Mouse (Mus musculus): ENCODE results near the gene Ptpn6. TPM values are rescaled to one million over a fixed set of nuclear protein-coding genes. Genes with fewer than 3 reads are reported as not detected.

Ptpn6 gene
- polyA plus RNA-seq, 1 experiment from 2014 or later = 3.9 TPM

DNA sequence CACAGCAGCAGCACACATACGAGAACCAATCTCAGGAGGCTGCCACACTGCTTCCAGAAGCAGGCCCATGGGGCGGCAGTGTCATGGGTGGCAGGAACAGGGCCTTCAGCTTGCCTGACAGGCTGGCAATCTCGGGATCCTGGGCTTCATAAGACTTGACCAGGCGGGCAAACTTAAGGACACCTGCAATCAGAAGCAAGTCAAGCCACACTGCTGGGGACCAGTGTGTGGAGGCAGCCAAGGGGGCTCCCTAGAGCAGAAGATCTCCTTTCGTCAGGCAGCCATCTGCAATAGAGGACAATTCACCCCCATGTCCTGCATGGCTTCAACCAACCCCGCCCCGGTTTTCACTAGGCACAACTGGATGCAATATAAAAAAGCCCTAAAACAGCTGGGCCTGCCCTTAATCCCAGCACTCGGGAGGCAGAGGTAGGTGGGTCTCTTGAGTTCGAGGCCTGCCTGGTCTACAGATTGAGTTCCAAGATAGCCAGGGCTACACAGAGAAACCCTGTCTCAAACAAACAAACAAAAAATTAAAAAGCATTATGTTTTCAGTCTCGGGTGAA lies 800 bp upstream of the Ptpn6 start:
- Histone ChIP-seq H3K9me3 (no peaks in the 10 kb centered on the region), H3K4me3 (no peak overlapping the region; the same call in 1 of the 2 replicates), H3K4me1 (peaks cover 31% of the 10 kb centered on the region), H3K27me3 (replicated peaks) (no peaks in the 10 kb centered on the region), H3K27ac (peak overlapping the region; percentile 98; the same call in 1 of the 2 replicates), H3K4me2 (0 out of 2 replicates have a peak overlapping the region, but pooled peaks have one; percentile 63), H3K36me3 (replicated peaks) (peaks cover 18% of the 10 kb centered on the region), H3K9ac (no peak overlapping the region)
- WGBS = 81% methylated on average over 10 of the region's 10 CpGs
- ATAC-seq (replicated peaks) = no peak

DNA sequence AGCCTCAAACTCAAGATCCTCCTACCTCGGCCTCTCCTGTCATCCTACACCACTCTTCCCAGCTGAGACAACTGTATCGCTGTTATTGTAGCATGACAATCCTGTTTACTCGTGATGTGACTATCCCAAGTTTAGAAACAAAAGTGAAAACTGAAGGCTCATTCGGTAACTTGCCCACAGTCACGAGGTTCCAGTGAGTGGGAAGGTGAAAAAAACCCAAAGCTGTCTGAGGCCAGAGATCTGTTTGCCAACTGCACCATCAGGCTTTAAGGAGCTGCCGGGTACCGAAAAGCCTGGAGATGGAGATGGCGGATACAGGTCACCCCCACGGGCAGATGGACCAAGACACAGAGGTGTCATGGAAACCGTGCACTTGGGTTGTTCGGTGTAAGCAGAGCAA lies 1.5 kb downstream of the Ptpn6 start:
- no peaks in the 10 kb centered on the region for H3K27me3 ChIP-seq (replicated peaks)
- ATAC-seq (replicated peaks) = no peak
- no peak overlapping the region for H3K27ac ChIP-seq
- H3K9ac ChIP-seq = no peak overlapping the region
- H3K36me3 ChIP-seq (replicated peaks) = no peaks in the 10 kb centered on the region
- H3K4me2 ChIP-seq = no peak overlapping the region
- WGBS = 91% methylated on average over 11 of the region's 11 CpGs
- H3K9me3 ChIP-seq = no peaks in the 10 kb centered on the region
- H3K4me1 ChIP-seq = peaks cover 24% of the 10 kb centered on the region
- no peak overlapping the region for H3K4me3 ChIP-seq

DNA sequence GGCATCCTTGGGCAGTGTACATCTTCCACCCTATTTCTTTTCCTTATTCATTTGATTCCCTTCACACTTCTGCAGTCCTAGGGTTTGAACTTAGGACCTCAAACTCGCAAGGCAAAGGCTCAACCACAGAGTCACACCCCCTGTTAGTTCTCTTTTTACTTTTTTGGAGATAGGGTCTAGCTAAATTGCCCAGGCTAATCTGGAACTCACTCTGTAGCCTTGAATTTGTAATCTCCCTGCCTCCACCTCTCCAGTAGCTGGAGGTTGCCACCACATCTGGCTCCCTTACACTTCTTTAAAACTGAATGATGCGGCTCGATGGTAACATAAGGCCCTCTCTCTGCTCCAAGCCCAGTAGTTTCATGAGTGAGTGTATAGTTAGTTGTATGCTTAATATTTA lies 4.1 kb downstream of the Ptpn6 start:
- Histone ChIP-seq H3K27me3 (replicated peaks) (no peaks in the 10 kb centered on the region), H3K9ac (no peak overlapping the region), H3K27ac (no peak overlapping the region), H3K9me3 (no peaks in the 10 kb centered on the region), H3K4me3 (no peak overlapping the region), H3K36me3 (replicated peaks) (no peaks in the 10 kb centered on the region), H3K4me2 (no peak overlapping the region), H3K4me1 (peaks cover 10% of the 10 kb centered on the region)
- ATAC-seq (replicated peaks) = no peak
- WGBS = 92% methylated on average over 3 of the region's 3 CpGs

DNA sequence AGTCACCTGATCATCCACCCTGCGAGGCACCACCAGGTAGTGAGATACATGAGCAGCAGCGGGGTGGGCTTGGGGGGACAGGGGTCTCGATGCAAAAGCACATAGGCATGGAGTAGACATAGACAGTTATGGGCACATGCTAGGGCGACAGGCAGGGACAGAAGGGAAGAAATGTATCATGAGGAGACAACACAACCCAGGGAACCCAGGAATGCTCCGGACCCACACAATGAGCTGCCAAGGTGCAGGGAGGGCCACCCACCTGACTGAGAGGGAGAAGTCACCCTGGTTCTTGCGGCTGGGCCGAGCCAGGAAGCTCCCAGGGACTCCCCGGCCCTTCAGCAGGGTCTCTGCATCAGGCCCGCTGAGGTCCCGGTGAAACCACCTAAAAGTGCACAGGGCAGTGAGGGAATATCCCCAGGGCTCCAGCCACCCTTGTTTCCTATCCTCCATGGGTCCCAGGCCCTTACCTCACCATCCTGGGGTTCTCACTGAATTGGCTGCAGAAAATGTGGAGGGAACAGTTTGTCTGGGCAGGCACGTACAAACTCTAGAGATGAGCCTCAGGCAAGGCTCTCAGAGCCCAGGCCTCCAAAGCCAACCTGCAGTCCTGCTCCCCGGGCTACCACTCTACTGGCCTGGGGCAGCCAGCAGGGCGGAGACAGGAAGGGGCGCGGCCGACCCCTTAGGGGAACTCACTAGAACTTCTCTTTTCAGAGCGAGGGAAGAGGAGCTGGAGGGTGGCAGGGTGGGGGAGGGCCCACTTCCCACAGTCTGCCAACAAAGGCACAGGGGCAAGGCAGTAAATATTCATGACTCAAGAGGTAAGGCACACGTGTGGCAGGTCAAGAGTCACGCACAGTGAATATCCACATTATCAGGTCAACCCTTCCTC lies 5.8 kb downstream of the Ptpn6 start:
- ATAC-seq (replicated peaks) = no peak
- H3K4me1 ChIP-seq = no peaks in the 10 kb centered on the region
- 54% methylated on average over 19 of the region's 19 CpGs for WGBS
- H3K4me3 ChIP-seq = no peak overlapping the region
- H3K27me3 ChIP-seq (replicated peaks) = no peaks in the 10 kb centered on the region
- no peak overlapping the region for H3K4me2 ChIP-seq
- no peaks in the 10 kb centered on the region for H3K9me3 ChIP-seq
- no peak overlapping the region for H3K9ac ChIP-seq
- H3K36me3 ChIP-seq (replicated peaks) = no peaks in the 10 kb centered on the region
- H3K27ac ChIP-seq = no peak overlapping the region

DNA sequence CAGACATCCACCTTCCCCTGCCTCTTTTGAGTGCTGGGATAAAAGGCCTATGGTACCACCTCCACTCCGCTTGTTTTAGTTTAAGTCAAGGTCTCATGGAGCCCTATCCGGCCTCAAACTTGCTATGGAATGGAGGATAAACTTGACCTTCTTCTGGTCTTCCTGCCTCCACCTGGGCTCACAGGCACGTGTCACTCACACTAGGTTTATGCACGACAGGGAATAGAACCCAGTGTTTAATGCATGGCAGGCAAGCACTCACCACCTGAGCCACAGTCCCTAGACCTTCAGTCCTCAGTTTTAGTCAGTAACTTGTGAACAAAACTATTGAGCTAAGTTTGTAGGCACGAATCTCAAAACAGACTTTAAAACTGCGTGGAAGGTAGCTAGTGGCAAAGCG lies 7.5 kb downstream of the Ptpn6 start:
- no peak for ATAC-seq (replicated peaks)
- no peak overlapping the region for H3K4me2 ChIP-seq
- H3K4me3 ChIP-seq = no peak overlapping the region
- no peaks in the 10 kb centered on the region for H3K9me3 ChIP-seq
- no peak overlapping the region for H3K27ac ChIP-seq
- H3K9ac ChIP-seq = no peak overlapping the region
- WGBS = 92% methylated on average over 7 of the region's 7 CpGs
- no peaks in the 10 kb centered on the region for H3K36me3 ChIP-seq (replicated peaks)
- no peaks in the 10 kb centered on the region for H3K4me1 ChIP-seq
- H3K27me3 ChIP-seq (replicated peaks) = no peaks in the 10 kb centered on the region

DNA sequence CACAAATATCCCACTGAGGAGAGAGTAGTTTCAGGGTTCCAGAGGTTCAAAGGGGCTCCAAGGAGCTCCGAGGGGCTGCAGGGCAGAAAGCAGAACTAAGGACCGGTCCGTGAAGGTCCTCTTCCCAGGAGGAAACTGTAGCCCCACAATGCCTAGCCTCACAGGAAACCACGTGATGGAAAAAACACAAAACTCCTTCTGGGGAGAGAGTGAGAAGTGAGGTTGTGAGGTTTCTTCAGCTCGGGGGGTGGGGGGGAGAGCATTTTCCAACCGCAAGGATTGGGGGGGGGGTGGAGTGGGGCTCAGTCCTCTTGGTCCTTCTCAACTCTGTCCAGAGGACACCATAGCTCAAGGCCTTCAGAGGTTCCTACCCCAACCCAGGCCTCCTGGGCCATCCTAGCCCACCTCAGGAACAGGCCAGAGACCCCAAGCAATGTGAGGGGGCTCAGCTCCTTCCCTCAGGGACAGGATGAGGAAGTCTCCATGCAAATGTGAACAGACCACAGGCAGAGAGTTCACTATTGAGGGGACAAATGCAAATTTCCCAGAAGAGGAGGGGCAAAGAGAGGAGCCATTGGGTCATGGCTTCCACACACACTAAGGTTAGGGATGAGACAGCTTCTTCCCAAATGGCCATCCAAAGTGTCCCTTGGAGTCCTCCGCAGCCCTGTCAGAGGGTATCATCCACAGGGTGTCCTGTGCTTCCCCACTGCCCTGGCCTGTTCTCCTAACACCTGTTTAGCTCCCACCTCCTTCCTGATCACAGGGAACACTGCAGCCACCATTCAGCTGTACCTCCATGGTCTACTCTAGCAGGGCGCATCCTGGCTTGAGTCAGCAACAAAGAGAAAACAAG lies 8.4 kb downstream of the Ptpn6 start:
- Histone ChIP-seq H3K27me3 (replicated peaks) (no peaks in the 10 kb centered on the region), H3K4me3 (no peak overlapping the region), H3K4me1 (no peaks in the 10 kb centered on the region), H3K36me3 (replicated peaks) (no peaks in the 10 kb centered on the region), H3K27ac (no peak overlapping the region), H3K9me3 (no peaks in the 10 kb centered on the region), H3K9ac (no peak overlapping the region), H3K4me2 (no peak overlapping the region)
- no peak for ATAC-seq (replicated peaks)
- WGBS = 86% methylated on average over 8 of the region's 8 CpGs

DNA sequence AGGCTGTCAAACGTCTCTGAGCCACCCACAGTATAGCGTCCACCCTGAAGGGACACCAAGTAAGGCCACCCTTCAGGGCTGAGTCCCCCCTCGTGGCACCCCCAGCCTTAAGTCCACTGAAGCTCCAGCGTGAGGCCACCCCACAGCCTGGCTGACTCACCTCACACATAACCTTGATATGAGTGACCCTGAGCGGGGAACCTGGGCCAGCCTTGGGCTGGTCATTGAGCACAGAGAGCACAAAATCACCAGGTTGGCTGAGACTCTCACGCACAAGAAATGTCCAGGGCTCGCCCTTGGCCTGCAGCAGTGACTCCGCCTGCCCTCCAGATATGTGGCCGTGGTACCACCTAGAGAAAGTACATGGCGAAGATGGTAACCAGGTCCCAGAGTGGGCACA lies 9.9 kb downstream of the Ptpn6 start:
- H3K4me2 ChIP-seq = no peak overlapping the region
- H3K36me3 ChIP-seq (replicated peaks) = no peaks in the 10 kb centered on the region
- no peak for ATAC-seq (replicated peaks)
- H3K9me3 ChIP-seq = no peaks in the 10 kb centered on the region
- H3K4me3 ChIP-seq = no peak overlapping the region
- WGBS = 85% methylated on average over 10 of the region's 10 CpGs
- no peak overlapping the region for H3K27ac ChIP-seq
- no peaks in the 10 kb centered on the region for H3K27me3 ChIP-seq (replicated peaks)
- no peak overlapping the region for H3K9ac ChIP-seq
- H3K4me1 ChIP-seq = no peaks in the 10 kb centered on the region

DNA sequence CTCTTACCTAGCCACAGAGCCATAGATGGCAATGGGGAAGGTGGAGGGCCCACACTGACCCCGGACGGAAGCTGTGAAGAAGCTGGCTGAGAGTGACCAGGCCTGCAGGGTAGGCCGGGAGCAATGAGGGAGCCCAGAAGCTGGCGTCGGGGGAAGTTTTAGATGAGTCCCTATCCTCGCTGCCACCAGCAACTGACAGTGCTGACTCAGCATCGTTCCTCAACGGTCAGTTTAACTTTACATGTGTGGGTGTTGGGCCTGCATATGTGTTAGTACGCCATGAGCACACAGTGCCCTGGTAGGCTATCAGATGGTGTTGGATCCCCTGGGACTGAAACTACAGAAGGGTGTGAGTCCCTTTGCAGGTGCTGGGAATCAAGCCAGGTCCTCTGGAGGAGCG lies 14.0 kb downstream of the Ptpn6 start:
- Histone ChIP-seq H3K4me2 (no peak overlapping the region), H3K36me3 (replicated peaks) (no peaks in the 10 kb centered on the region), H3K4me1 (no peaks in the 10 kb centered on the region), H3K9ac (no peak overlapping the region), H3K4me3 (no peak overlapping the region), H3K27me3 (replicated peaks) (no peaks in the 10 kb centered on the region), H3K27ac (no peak overlapping the region), H3K9me3 (no peaks in the 10 kb centered on the region)
- WGBS = 93% methylated on average over 10 of the region's 10 CpGs
- ATAC-seq (replicated peaks) = no peak

DNA sequence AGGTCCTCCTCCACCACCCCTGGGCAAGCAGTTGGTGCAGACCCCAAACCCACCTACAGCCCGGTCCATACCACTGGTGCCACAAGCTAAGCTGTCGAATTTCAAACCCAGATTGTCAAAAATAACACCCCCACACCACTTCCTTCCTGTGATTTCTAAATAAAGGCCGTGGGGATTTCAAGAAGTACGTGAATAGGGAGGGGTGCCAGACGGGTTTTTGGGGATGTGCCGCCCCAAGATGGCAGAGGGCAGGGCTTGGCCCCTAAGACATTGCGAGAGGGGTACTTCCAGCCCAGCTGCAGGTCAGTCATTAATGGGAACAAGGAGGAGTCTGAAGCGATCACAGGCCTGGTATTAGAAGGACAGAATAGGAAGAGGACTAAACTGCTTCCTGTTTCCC lies 15.0 kb downstream of the Ptpn6 start:
- Histone ChIP-seq H3K4me1 (no peaks in the 10 kb centered on the region), H3K4me2 (no peak overlapping the region), H3K4me3 (no peak overlapping the region), H3K9me3 (no peaks in the 10 kb centered on the region), H3K9ac (no peak overlapping the region), H3K27me3 (replicated peaks) (no peaks in the 10 kb centered on the region), H3K36me3 (replicated peaks) (no peaks in the 10 kb centered on the region), H3K27ac (no peak overlapping the region)
- 85% methylated on average over 8 of the region's 8 CpGs for WGBS
- no peak for ATAC-seq (replicated peaks)

DNA sequence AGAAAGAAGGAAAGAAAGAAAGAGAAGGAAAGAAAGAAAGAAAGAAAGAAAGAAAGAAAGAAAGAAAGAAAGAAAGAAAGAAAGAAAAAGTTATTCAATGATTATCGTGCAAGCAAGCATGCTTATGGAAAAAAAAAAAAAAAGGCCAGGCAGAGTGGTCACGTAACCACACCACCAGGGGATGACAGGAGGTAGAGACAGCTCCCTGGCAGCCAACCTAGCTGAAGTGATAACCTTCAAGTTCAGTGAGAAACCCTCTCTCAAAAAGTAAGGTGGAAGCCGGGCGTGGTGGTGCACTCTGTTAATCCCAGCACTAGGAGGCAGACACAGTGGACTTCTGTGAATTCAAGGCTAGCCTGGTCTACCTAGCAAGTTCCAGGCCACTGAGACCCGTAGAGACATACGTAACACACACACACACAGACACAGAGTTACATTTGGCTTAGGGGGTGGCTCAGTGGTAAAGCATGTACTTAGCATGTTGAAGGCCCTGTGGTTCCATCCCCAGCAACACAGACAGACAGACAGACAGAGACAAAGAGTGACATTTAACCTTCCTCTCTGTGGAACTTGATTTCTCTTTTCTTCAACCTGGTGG lies 15.5 kb downstream of the Ptpn6 start:
- no peak overlapping the region for H3K4me3 ChIP-seq
- H3K4me2 ChIP-seq = no peak overlapping the region
- no peak overlapping the region for H3K9ac ChIP-seq
- no peaks in the 10 kb centered on the region for H3K9me3 ChIP-seq
- H3K27me3 ChIP-seq (replicated peaks) = no peaks in the 10 kb centered on the region
- H3K27ac ChIP-seq = no peak overlapping the region
- no peaks in the 10 kb centered on the region for H3K36me3 ChIP-seq (replicated peaks)
- ATAC-seq (replicated peaks) = no peak
- 86% methylated on average over 6 of the region's 6 CpGs for WGBS
- no peaks in the 10 kb centered on the region for H3K4me1 ChIP-seq

DNA sequence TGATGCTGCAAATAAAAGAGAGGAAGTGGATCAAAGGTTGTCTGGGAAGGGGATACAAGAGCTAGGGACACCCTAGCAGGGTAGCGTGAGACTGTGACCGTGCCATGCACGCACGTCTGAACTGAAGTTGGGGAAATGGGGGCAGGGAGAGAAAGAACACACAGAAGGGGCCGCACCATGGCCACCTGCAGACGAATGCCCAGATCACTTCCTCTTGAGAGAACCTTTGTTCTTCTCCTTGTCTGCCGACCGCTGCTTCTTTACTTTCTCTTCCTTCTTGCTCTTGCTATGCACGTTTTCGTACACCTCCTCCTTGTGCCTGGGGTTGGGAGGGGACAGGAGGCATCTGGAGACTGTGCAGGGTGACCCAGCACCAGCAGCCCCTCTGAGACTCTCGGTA lies 17.6 kb downstream of the Ptpn6 start:
- Histone ChIP-seq H3K27me3 (replicated peaks) (no peaks in the 10 kb centered on the region), H3K9me3 (no peaks in the 10 kb centered on the region), H3K4me2 (no peak overlapping the region), H3K4me3 (no peak overlapping the region), H3K9ac (no peak overlapping the region), H3K36me3 (replicated peaks) (peaks cover 14% of the 10 kb centered on the region), H3K27ac (no peak overlapping the region), H3K4me1 (no peaks in the 10 kb centered on the region)
- no peak for ATAC-seq (replicated peaks)
- 69% methylated on average over 11 of the region's 11 CpGs for WGBS

DNA sequence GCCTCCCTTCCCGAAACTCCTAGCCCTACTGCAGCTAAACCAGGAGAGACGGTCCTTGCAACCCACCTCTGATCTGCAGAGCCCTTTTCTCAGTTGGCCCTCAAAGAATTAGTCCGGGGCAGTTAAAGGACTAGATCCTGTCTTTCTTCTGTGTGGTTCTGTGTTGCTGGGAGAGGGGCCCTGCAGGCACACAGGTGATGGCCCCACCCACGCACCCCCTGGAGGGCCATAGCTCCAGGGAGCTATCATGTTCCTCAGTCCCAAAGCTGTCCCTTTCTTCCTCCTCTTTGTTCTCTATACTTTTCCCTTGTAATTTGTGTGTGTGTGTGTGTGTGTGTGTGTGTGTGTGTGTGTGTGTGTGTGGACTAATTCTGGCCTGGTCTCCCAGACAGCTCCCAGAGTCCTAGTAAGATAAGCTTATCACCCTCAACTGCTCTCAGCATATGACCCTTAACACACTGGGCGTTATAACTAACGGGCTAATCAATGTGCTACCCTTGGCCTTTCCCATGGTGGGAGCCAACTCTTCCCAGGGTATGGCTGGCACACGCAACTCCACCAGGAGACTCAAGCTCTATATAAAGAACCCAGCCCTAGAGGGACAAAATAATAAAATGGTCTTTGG lies 19.0 kb downstream of the Ptpn6 start:
- Histone ChIP-seq H3K9ac (no peak overlapping the region), H3K27me3 (replicated peaks) (no peaks in the 10 kb centered on the region), H3K27ac (no peak overlapping the region), H3K4me2 (no peak overlapping the region), H3K4me3 (no peak overlapping the region), H3K9me3 (no peaks in the 10 kb centered on the region), H3K4me1 (no peaks in the 10 kb centered on the region), H3K36me3 (replicated peaks) (peaks cover 25% of the 10 kb centered on the region)
- ATAC-seq (replicated peaks) = no peak
- 75% methylated on average over 7 of the region's 7 CpGs for WGBS

Measured in midbrain, embryonic 15.5 days (tissue).